Mouse (Mus musculus) cerebellum, adult 2 months (tissue): ENCODE results near the gene Rhox7a.

ENCODE experiments used
- CTCF ChIP-seq: fragments of 200-500 bp; IDR thresholded peaks from 2 replicates; pipeline ENCODE4 v1.5.1; 2011; ENCODE audit warnings: low read depth, mild to moderate bottlenecking, control low read depth, low read length, moderate library complexity, borderline replicate concordance; ENCODE audit not compliant: insufficient read depth
- POLR2A ChIP-seq: fragments of 200-500 bp; IDR thresholded peaks from 2 replicates; pipeline ENCODE4 v1.6.1; 2011; ENCODE audit warnings: low read length, control low read depth, borderline replicate concordance; ENCODE audit not compliant: insufficient read depth

GRCm38 (mm10) chrX:37809396-37809795 is 22.1 kb upstream of the Rhox7a start:
- TF ChIP-seq POLR2A: no peak
- no peak for TF ChIP-seq CTCF
